Mouse (Mus musculus) spleen, adult 2 months (tissue): ENCODE results near the gene Zbtb7a.

ENCODE experiments used
- CTCF ChIP-seq: fragments of 200-500 bp; IDR thresholded peaks from 2 replicates; pipeline ENCODE4 v1.5.1; 2011; ENCODE audit warnings: mild to moderate bottlenecking, inconsistent platforms; ENCODE audit not compliant: insufficient read depth, insufficient read length, insufficient replicate concordance; ENCODE audit errors: extremely low read depth
- POLR2A ChIP-seq: fragments of 200-500 bp; IDR thresholded peaks from 2 replicates; pipeline ENCODE4 v1.6.1; 2011; ENCODE audit warnings: low read depth, low read length, inconsistent platforms

DNA sequence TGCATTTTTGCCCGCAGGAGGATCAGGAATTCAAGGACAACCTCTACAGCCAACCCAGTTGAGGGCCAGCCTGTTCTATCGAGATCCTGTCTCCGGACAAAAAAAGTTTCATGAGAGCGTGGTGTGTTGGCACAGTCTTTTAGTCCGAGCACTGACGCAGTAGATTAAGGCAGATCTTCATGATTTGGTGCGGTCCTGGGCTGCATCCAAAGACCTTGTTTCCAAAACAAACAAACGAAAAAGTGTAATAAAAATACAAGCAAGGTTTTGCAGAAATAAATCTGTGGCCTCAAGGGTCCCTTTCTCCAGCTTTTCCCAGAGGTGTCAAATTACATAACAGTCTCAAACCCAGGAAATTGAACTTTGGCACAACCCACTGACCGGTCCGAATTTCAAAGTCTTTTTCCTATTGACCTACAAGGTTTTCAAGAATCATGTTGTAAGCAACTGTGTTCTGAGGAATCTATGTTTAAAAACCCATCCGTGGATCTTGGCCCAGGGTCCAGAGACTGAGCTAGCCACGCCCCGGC, 41.0 kb downstream of the Zbtb7a start:
- TF ChIP-seq POLR2A (no peak), CTCF (no peak)
